Mouse (Mus musculus): ENCODE results near the gene Tet3. TPM values are rescaled to one million over a fixed set of nuclear protein-coding genes. Genes with fewer than 3 reads are reported as not detected.

Tet3 gene
- total RNA-seq, 2 experiments from 2014 or later, result 13.5 to 55.9 TPM

GRCm38 (mm10) chr6:83480019-83480655 is 21.3 kb upstream of the Tet3 start:
- no peak for ATAC-seq (replicated peaks; ENCODE audit: low FRiP score, low TSS enrichment, poor library complexity, severe bottlenecking)

GRCm38 (mm10) chr6:83479193-83479592 is 20.3 kb upstream of the Tet3 start:
- no peak for ATAC-seq (replicated peaks; ENCODE audit: low FRiP score, low TSS enrichment, poor library complexity, severe bottlenecking)

- ATAC-seq (replicated peaks; ENCODE audit: low FRiP score, low TSS enrichment, poor library complexity, severe bottlenecking), result no peak
These were observed 19.7 kb upstream of the Tet3 start for GRCm38 (mm10) chr6:83478628-83479027.

GRCm38 (mm10) chr6:83478217-83478616 is 19.3 kb upstream of the Tet3 start:
- no peak for ATAC-seq (replicated peaks; ENCODE audit: low FRiP score, low TSS enrichment, poor library complexity, severe bottlenecking)

GRCm38 (mm10) chr6:83475431-83475830 is 16.5 kb upstream of the Tet3 start:
- no peak for ATAC-seq (replicated peaks; ENCODE audit: low FRiP score, low TSS enrichment, poor library complexity, severe bottlenecking)

GRCm38 (mm10) chr6:83473240-83473639 is 14.4 kb upstream of the Tet3 start:
- ATAC-seq (replicated peaks; ENCODE audit: low FRiP score, low TSS enrichment, poor library complexity, severe bottlenecking), result peak; percentile 54

GRCm38 (mm10) chr6:83471739-83472138 is 12.9 kb upstream of the Tet3 start:
- no peak for ATAC-seq (replicated peaks; ENCODE audit: low FRiP score, low TSS enrichment, poor library complexity, severe bottlenecking)

- ATAC-seq (replicated peaks; ENCODE audit: low FRiP score, low TSS enrichment, poor library complexity, severe bottlenecking), result no peak
These were observed 5.1 kb upstream of the Tet3 start for GRCm38 (mm10) chr6:83464011-83464410.

GRCm38 (mm10) chr6:83456984-83457810 is 1.7 kb downstream of the Tet3 start:
- peak; percentile 25; the same call in 1 of the 2 replicates for ATAC-seq (replicated peaks; ENCODE audit: low FRiP score, low TSS enrichment, poor library complexity, severe bottlenecking)

GRCm38 (mm10) chr6:83456131-83456983 is 2.5 kb downstream of the Tet3 start:
- ATAC-seq (replicated peaks; ENCODE audit: low FRiP score, low TSS enrichment, poor library complexity, severe bottlenecking), result peak; percentile 44

GRCm38 (mm10) chr6:83455328-83456130 is 3.4 kb downstream of the Tet3 start:
- no peak for ATAC-seq (replicated peaks; ENCODE audit: low FRiP score, low TSS enrichment, poor library complexity, severe bottlenecking)

- no peak for ATAC-seq (replicated peaks; ENCODE audit: low FRiP score, low TSS enrichment, poor library complexity, severe bottlenecking)
These were observed 5.2 kb downstream of the Tet3 start for GRCm38 (mm10) chr6:83453706-83454105.

- no peak for ATAC-seq (replicated peaks; ENCODE audit: low FRiP score, low TSS enrichment, poor library complexity, severe bottlenecking)
These were observed 8.2 kb downstream of the Tet3 start for GRCm38 (mm10) chr6:83450451-83451303.

- ATAC-seq (replicated peaks; ENCODE audit: low FRiP score, low TSS enrichment, poor library complexity, severe bottlenecking), result peak; percentile 48
These were observed 9.4 kb downstream of the Tet3 start for GRCm38 (mm10) chr6:83449440-83449839.

GRCm38 (mm10) chr6:83448911-83449310 is 10.0 kb downstream of the Tet3 start:
- no peak for ATAC-seq (replicated peaks; ENCODE audit: low FRiP score, low TSS enrichment, poor library complexity, severe bottlenecking)

- no peak for ATAC-seq (replicated peaks; ENCODE audit: low FRiP score, low TSS enrichment, poor library complexity, severe bottlenecking)
These were observed 11.9 kb downstream of the Tet3 start for GRCm38 (mm10) chr6:83447031-83447430.

- ATAC-seq (replicated peaks; ENCODE audit: low FRiP score, low TSS enrichment, poor library complexity, severe bottlenecking), result no peak
These were observed 13.1 kb downstream of the Tet3 start for GRCm38 (mm10) chr6:83445796-83446195.
